Mouse (Mus musculus) activated CD4-positive, CD25-positive, alpha-beta regulatory T cell, adult 4 months (primary cell): Measurements from ENCODE around the gene Pmpca. TPM values are rescaled to one million over a fixed set of nuclear protein-coding genes. Genes with fewer than 3 reads are reported as not detected.
A peak's percentile ranks its signal among the peaks of the same experiment; 100 is the strongest.
"Not testable (repeated sequence)": the region's sequence is repeated elsewhere in the genome, so short reads cannot be mapped to it uniquely, and the experiment has no call there.

Source experiments
- ATAC-seq: one replicate; pipeline ENCODE4 v1.8.0; 2017
- polyA plus RNA-seq, 2 experiments: library from polyadenylated mRNA; unstranded; fragments of 100-300 nt; shearing (Covaris generic); gene quantifications; one replicate each; pipeline ENCODE4 v1.2.1; 2017

Gene Pmpca
- polyA plus RNA-seq, 2 experiments from 2014 or later = 77.1 to 77.7 TPM

- no peak for ATAC-seq
Observed at GRCm38 (mm10) chr2:26372396-26372795, 16.7 kb upstream of the Pmpca start.

GRCm38 (mm10) chr2:26380131-26380771 is 8.9 kb upstream of the Pmpca start, which contains the start of gene Snapc4:
Gene Snapc4 (minus strand): TSS chr2:26380653.
- peak; percentile 100 for ATAC-seq

- not testable (repeated sequence) for ATAC-seq
Observed at GRCm38 (mm10) chr2:26380871-26381270, 8.3 kb upstream of the Pmpca start.

GRCm38 (mm10) chr2:26387713-26388112 is 1.4 kb upstream of the Pmpca start:
- ATAC-seq = no peak

GRCm38 (mm10) chr2:26388682-26389153 is 421 bp upstream of the Pmpca start:
- peak; percentile 7 for ATAC-seq

- ATAC-seq = no peak
Observed at GRCm38 (mm10) chr2:26390954-26391353, 1.8 kb downstream of the Pmpca start.

GRCm38 (mm10) chr2:26391617-26392016 is 2.5 kb downstream of the Pmpca start:
- no peak for ATAC-seq

GRCm38 (mm10) chr2:26398978-26399377 is 9.8 kb downstream of the Pmpca start:
- no peak for ATAC-seq

- no peak for ATAC-seq
Observed at GRCm38 (mm10) chr2:26399647-26400046, 10.5 kb downstream of the Pmpca start.

- ATAC-seq = no peak
Observed at GRCm38 (mm10) chr2:26400296-26400695, 11.2 kb downstream of the Pmpca start.

GRCm38 (mm10) chr2:26401023-26401422 is 11.9 kb downstream of the Pmpca start:
- ATAC-seq = no peak

GRCm38 (mm10) chr2:26402265-26402664 is 13.1 kb downstream of the Pmpca start:
- no peak for ATAC-seq

GRCm38 (mm10) chr2:26403306-26403705 is 14.2 kb downstream of the Pmpca start:
- ATAC-seq = no peak

- ATAC-seq = peak; percentile 90
Observed at GRCm38 (mm10) chr2:26408515-26409356, 19.6 kb downstream of the Pmpca start, which contains the start of gene Inpp5e. Gene Inpp5e (minus strand): TSS chr2:26409203.

GRCm38 (mm10) chr2:26409362-26409761 is 20.2 kb downstream of the Pmpca start:
- ATAC-seq = no peak

GRCm38 (mm10) chr2:26410091-26410490 is 21.0 kb downstream of the Pmpca start:
- no peak for ATAC-seq

- no peak for ATAC-seq
Observed at GRCm38 (mm10) chr2:26410931-26411411, 21.8 kb downstream of the Pmpca start.

GRCm38 (mm10) chr2:26417066-26417465 is 27.9 kb downstream of the Pmpca start:
- no peak for ATAC-seq

GRCm38 (mm10) chr2:26418120-26418519 is 29.0 kb downstream of the Pmpca start:
- no peak for ATAC-seq

GRCm38 (mm10) chr2:26421969-26422368 is 32.8 kb downstream of the Pmpca start:
- ATAC-seq = no peak

GRCm38 (mm10) chr2:26423086-26423485 is 33.9 kb downstream of the Pmpca start:
- ATAC-seq = no peak

- ATAC-seq = no peak
Observed at GRCm38 (mm10) chr2:26424541-26424940, 35.4 kb downstream of the Pmpca start.

- no peak for ATAC-seq
Observed at GRCm38 (mm10) chr2:26429851-26430250, 40.7 kb downstream of the Pmpca start.
